Mouse (Mus musculus) liver, adult 10 weeks (tissue): ENCODE measurements around the gene Pnpo. TPM values are rescaled to one million over a fixed set of nuclear protein-coding genes. Genes with fewer than 3 reads are reported as not detected.

Experiments used
- polyA plus RNA-seq: library from polyadenylated mRNA; stranded (reverse); fragments of 350-450 nt; fragmentation: Illumina TruSeq; extraction: RNeasy Lipid Tissue Mini Kit (QIAGEN cat#74804); gene quantifications from one replicate; pipeline ENCODE4 v1.2.3, GENCODE M21; 2014; ENCODE audit warnings: low read depth, low replicate concordance

The Pnpo gene
- polyA plus RNA-seq, result 54.7 TPM

DNA sequence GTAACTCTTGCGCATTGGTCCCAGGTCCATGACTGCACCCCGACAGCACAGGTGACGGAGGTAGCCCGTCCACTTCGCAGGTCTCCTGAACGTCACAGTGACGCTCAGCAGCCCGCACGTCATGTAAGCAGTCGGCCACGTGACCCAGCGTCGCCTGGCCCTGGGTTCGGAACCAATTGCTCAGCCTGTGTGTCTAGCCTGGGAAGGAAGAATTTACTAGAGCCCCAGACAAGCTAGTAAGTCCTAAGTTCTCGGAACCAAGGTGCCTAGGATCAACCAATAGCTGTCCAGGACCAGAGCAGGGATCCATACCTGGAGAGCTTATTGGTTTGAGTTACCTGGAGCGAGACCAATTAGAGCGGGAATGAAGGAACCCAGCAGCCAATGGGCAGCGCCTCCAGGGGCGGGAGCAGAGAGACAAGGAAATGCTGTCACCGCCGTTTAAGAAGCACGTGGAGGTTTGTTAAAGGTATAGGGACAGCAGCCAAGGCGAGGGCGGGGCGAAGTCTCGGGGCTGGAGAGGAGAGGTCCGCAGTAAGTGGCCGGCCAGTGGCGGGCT is at the start of gene Pnpo:
TSS of gene Pnpo (minus strand) at position 241 of the 559 bp plus-strand sequence.

DNA sequence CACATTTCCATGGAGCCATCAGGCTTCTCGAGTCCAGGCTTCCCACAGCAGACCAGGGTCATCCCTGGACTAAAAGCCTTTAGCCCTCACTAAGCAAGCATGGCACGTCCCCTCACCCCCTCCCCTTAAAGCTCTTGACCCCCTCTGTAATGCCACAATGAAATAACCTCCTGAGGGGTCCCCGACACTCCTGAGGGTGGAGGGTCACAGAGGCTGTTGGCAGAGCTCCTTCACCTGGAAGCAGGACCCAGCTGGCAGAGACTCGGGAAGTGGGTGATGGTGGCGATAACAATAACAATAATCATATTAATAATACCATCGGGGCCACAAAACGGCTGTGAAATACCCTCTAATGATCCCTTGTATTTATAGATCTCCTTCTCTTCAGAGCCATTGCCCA is 39.1 kb upstream of the Pnpo start, which contains the start of gene Sp2:
TSS of gene Sp2 (minus strand) at position 101 of the 400 bp plus-strand sequence.

DNA sequence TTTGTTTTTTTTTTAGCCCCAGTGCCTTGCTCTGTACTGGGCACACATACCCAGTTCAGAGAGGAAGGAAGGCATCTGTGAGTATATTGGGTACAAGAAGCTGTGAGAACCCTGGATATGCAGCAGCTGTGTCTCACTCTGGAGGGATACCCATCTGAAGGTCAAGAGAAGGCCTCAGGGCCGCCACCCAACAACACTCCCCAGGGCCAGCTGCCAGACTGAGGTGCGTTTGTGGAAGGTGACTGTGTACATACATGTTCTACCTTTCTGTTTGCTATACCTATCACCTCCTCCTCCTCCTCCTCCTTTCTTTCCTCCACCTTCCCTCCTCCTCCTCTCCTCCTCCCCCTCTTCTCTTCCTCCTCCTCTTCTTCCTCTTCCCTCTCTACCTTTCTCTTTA is 15.7 kb downstream of the Pnpo start, which contains the start of gene Prr15l:
TSS of gene Prr15l (plus strand) at position 17 of the 400 bp plus-strand sequence.

GRCm38 (mm10) chr11:96916044-96916884 is 27.5 kb downstream of the Pnpo start, which contains the start of gene Cdk5rap3:
TSS of gene Cdk5rap3 (minus strand) at chr11:96916496.

Other genes starting within 250 kb of the Pnpo start
- gene Snx11, start 166.4 kb downstream of the Pnpo start, polyA plus RNA-seq, result 3.0 TPM
- 37.1 TPM for gene Cbx1, start 154.9 kb downstream of the Pnpo start, polyA plus RNA-seq
- gene Nfe2l1, start 114.0 kb downstream of the Pnpo start, polyA plus RNA-seq, result 25.4 TPM
- gene Copz2, start 94.1 kb downstream of the Pnpo start, polyA plus RNA-seq, result 15.9 TPM
- 31.6 TPM for gene Cdk5rap3, start 27.5 kb downstream of the Pnpo start, polyA plus RNA-seq
- 0.58 TPM for gene Prr15l, start 15.9 kb downstream of the Pnpo start, polyA plus RNA-seq
- 1.2 TPM for gene Sp2, start 39.0 kb upstream of the Pnpo start, polyA plus RNA-seq
- not detected for gene Sp6, start 69.4 kb upstream of the Pnpo start, polyA plus RNA-seq
- 0.69 TPM for gene Scrn2, start 86.0 kb upstream of the Pnpo start, polyA plus RNA-seq
- gene Lrrc46, start 97.4 kb upstream of the Pnpo start, polyA plus RNA-seq, result 0.58 TPM
- gene Mrpl10, start 97.6 kb upstream of the Pnpo start, polyA plus RNA-seq, result 15.7 TPM
- 0.16 TPM for gene Osbpl7, start 106.6 kb upstream of the Pnpo start, polyA plus RNA-seq
- not detected for gene Tbx21, start 171.3 kb upstream of the Pnpo start, polyA plus RNA-seq
- gene Tbkbp1, start 207.5 kb upstream of the Pnpo start, polyA plus RNA-seq, result 0.19 TPM
- gene Kpnb1, start 243.9 kb upstream of the Pnpo start, polyA plus RNA-seq, result 53.4 TPM